In the genomic region with DNA sequence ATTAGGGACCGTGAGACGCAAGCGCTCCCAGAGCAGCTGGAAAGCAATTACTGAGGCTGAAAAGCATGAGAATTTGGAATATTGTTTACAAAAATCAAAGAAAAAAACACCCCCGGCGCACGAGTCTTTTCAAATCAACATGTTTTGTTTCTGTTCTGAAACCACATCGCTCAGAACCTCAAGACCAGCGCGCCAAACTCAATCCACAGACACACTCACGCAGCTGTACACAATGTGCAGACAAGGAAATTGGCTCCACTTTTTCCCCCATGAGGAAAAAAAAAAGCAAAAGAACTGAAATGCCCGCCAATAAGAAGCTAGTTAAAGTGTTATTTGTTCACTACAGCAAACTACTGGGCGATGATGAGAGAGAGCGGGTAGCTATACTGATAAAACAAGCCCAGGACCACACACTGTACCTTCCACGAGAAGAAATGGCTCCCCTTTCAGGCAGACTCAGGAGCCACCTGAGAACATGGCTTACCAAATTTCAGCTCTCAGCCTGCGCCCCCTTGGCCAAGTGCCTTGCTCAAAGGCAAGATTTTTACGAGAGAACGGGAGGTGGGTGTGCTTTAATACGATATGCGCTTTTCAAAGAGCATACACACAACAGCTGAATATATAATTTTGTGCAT, we compare ENCODE assay signal across 11 mouse cellular contexts.
DNase-seq lines count a peak whose midpoint lies in the region; ATAC-seq and TF ChIP-seq lines count a peak whose summit lies in the region.
"Had no signal": no experiment of that assay in that cellular context is flagged by ENCODE, and none has a peak within 500 bp of the region (broad histone marks: within the 10 kb centered on the region; RNA-seq: fewer than 3 reads in every experiment).

No protein-coding gene starts in this region.

- 59% methylated on average over 19 of the region's 19 CpGs for WGBS in lung, embryonic 16.5 days
- WGBS in lung, adult 2 months = 61% methylated on average over 19 of the region's 19 CpGs
- 62% methylated on average over 19 of the region's 19 CpGs for WGBS in heart, embryonic 13.5 days
- 53% methylated on average over 19 of the region's 19 CpGs for WGBS in midbrain, postnatal 0 days

- peaks cover 4% of the 10 kb centered on the region for H3K4me1 ChIP-seq in lung, embryonic 16.5 days (replicated peaks; ENCODE audit: control insufficient read depth, insufficient read depth, low read length)
- no peaks in the 10 kb centered on the region; the same call in 1 of the 2 replicates for H3K4me1 ChIP-seq in lung, adult 2 months (ENCODE audit: control insufficient read depth, insufficient read depth, low read length)
- H3K4me1 ChIP-seq in heart, embryonic 13.5 days = peaks cover 13% of the 10 kb centered on the region
- H3K4me1 ChIP-seq in midbrain, postnatal 0 days (ENCODE audit: insufficient read depth, low read length) = no peaks in the 10 kb centered on the region
- H3K4me1 ChIP-seq: kidney, embryonic 15.5 days had no signal

- no peak for TF ChIP-seq CTCF in lung, adult 2 months (IDR thresholded peaks at IDR 0.05; ENCODE audit: insufficient read depth, low read length)
- TF ChIP-seq CTCF in midbrain, postnatal 0 days (IDR thresholded peaks at IDR 0.05) = peak; percentile 52

- no peak overlapping the region for H3K27ac ChIP-seq in lung, embryonic 16.5 days (ENCODE audit: low read length)
- H3K27ac ChIP-seq in heart, embryonic 13.5 days (replicated peaks) = no peak overlapping the region
- no peak overlapping the region for H3K27ac ChIP-seq in midbrain, postnatal 0 days (ENCODE audit: low read depth, low read length)
- H3K27ac ChIP-seq: kidney, embryonic 15.5 days; macrophage had no signal

- no peaks in the 10 kb centered on the region for H3K27me3 ChIP-seq in lung, embryonic 16.5 days (ENCODE audit: control insufficient read depth, insufficient read depth, low read depth, low read length)
- no peaks in the 10 kb centered on the region for H3K27me3 ChIP-seq in heart, embryonic 13.5 days (replicated peaks)
- H3K27me3 ChIP-seq in midbrain, postnatal 0 days (ENCODE audit: insufficient read depth, low read length) = no peaks in the 10 kb centered on the region
- H3K27me3 ChIP-seq: kidney, embryonic 15.5 days had no signal

- H3K9ac ChIP-seq in lung, embryonic 16.5 days (ENCODE audit: low read length) = no peak overlapping the region
- H3K9ac ChIP-seq in heart, embryonic 13.5 days = no peak overlapping the region
- H3K9ac ChIP-seq in midbrain, postnatal 0 days (replicated peaks; ENCODE audit: low read length, poor library complexity, severe bottlenecking) = no peak overlapping the region
- H3K9ac ChIP-seq: kidney, embryonic 15.5 days had no signal

- 0 out of 2 replicates have a peak overlapping the region, but pooled peaks have one; percentile 12 for H3K4me3 ChIP-seq in lung, embryonic 16.5 days (ENCODE audit: low read length)
- H3K4me3 ChIP-seq in lung, adult 2 months (replicated peaks; ENCODE audit: extremely low read depth, low read depth, low read length) = no peak overlapping the region
- no peak overlapping the region for H3K4me3 ChIP-seq in heart, embryonic 13.5 days
- no peak overlapping the region for H3K4me3 ChIP-seq in midbrain, postnatal 0 days (ENCODE audit: low read depth, low read length)
- H3K4me3 ChIP-seq: kidney, embryonic 15.5 days had no signal

- no peak for TF ChIP-seq POLR2A in lung, adult 2 months (IDR thresholded peaks at IDR 0.05; ENCODE audit: borderline replicate concordance, extremely low read depth, low read depth, low read length)

- H3K36me3 ChIP-seq in lung, embryonic 16.5 days (ENCODE audit: control insufficient read depth, insufficient read depth, low read length) = no peaks in the 10 kb centered on the region
- H3K36me3 ChIP-seq in heart, embryonic 13.5 days = no peaks in the 10 kb centered on the region
- H3K36me3 ChIP-seq in midbrain, postnatal 0 days (ENCODE audit: insufficient read depth, low read length) = no peaks in the 10 kb centered on the region
- H3K36me3 ChIP-seq: kidney, embryonic 15.5 days had no signal

- no peaks in the 10 kb centered on the region for H3K9me3 ChIP-seq in lung, embryonic 16.5 days (ENCODE audit: control insufficient read depth, low read length)
- H3K9me3 ChIP-seq in heart, embryonic 13.5 days = no peaks in the 10 kb centered on the region
- no peaks in the 10 kb centered on the region for H3K9me3 ChIP-seq in midbrain, postnatal 0 days (ENCODE audit: low read length)
- H3K9me3 ChIP-seq: kidney, embryonic 15.5 days had no signal

- peak overlapping the region; percentile 29; the same call in 1 of the 2 replicates for H3K4me2 ChIP-seq in lung, embryonic 16.5 days (ENCODE audit: low read depth, low read length)
- H3K4me2 ChIP-seq in heart, embryonic 13.5 days = peak overlapping the region; percentile 37
- peak overlapping the region; percentile 15; the same call in 1 of the 2 replicates for H3K4me2 ChIP-seq in midbrain, postnatal 0 days (ENCODE audit: low read depth, low read length, poor library complexity, severe bottlenecking)
- H3K4me2 ChIP-seq: kidney, embryonic 15.5 days had no signal

- DNase-seq in gastrocnemius, adult 18-20 months (ENCODE audit: low spot score) = peak; percentile 55
- no peak for DNase-seq in gastrocnemius, postnatal 4 days (ENCODE audit: low spot score in 2 of 2)
- DNase-seq in lung, adult 2 months = no peak
- no peak for DNase-seq in midbrain, postnatal 0 days (ENCODE audit: low spot score)
- no peak for DNase-seq in thymus, postnatal 10 days (ENCODE audit: low spot score in 2 of 2)
- DNase-seq in cerebellum, adult 8-10 months = no peak
- DNase-seq: thymus, adult 2 months had no signal

- ATAC-seq in lung, embryonic 16.5 days (ENCODE audit: low read depth) = no peak
- no peak for ATAC-seq in heart, embryonic 13.5 days (ENCODE audit: extremely low read depth, insufficient number of reproducible peaks, low FRiP score, low TSS enrichment)
- no peak for ATAC-seq in midbrain, postnatal 0 days (ENCODE audit: low FRiP score)
